Mouse (Mus musculus) olfactory bulb, adult 2 months (tissue): ENCODE results near the gene Jade1.

Source experiments
- CTCF ChIP-seq: fragments of 200-500 bp; IDR thresholded peaks from 2 replicates; pipeline ENCODE4 v1.5.1; 2012; ENCODE audit warnings: low read depth, mild to moderate bottlenecking, low read length, moderate library complexity; ENCODE audit not compliant: insufficient read depth
- POLR2A ChIP-seq: fragments of 200-500 bp; IDR thresholded peaks from 2 replicates; pipeline ENCODE4 v1.6.1; 2012; ENCODE audit warnings: mild to moderate bottlenecking, low read depth, low read length, moderate library complexity; ENCODE audit not compliant: insufficient read depth

GRCm38 (mm10) chr3:41655642-41656041, 100.1 kb downstream of the Jade1 start:
- no peak for TF ChIP-seq CTCF
- TF ChIP-seq POLR2A: no peak
